Comparison of ENCODE assay signal across 8 mouse cellular contexts in the genomic region with DNA sequence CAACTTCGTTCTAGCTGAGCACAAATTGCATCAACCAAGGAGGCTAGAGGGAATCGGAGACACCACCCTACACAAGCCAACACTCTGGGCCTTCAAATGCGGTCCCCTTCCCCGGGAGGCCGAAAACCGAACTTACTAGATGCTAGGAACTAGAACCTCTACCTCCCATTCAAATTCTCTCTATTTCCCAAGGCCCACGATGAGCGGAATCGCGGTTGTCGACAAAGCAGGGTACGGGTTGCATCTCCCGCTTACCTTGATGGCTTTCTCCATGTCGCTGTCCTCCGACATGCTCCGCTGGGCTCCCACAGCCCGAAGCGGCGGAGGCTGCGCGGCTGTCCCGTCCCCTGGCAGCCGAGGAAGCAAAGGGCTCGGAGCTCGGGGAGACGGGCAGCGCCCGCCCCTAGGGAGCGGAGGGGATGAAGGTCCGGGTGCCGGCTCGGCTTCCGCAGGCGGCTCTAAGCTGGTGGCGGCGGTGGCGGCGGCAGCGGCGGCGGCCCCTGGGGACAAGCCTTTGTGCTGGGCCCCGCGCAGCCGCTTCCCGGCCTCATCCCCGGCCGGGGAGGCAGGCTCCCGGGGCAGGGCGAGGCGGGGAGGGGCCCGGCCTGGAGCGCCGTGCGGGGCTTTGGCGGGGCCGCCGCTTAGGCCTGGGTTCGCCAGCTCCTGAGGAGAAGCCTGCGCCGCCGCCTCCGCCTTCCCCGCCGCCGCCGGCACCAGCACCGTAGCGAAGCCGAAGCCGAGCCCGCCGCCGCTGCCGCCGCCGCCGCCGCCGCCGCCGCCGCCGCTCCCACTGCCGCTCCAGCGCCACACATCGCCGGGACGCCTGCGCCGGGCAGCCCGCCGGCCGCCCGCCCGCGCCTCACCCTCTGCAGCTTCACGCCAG. TPM values are rescaled to one million over a fixed set of nuclear protein-coding genes. Genes with fewer than 3 reads are reported as not detected.
DNase-seq lines count a peak whose midpoint lies in the region; ATAC-seq lines count a peak whose summit lies in the region.

TSS of gene Adam1a (minus strand) at position 573 of the 883 bp plus-strand sequence.
TSS of gene Gm42878 (minus strand) at position 573 of the 883 bp plus-strand sequence.

- peaks cover 11% of the 10 kb centered on the region for H3K4me1 ChIP-seq in brown adipose tissue, adult 24 weeks (ENCODE audit: control insufficient read depth, insufficient read depth, insufficient read length, low read length)
- H3K4me1 ChIP-seq in heart, embryonic 14.5 days (ENCODE audit: control insufficient read depth in 2 of 2, insufficient read depth in 2 of 2, low read length in 2 of 2), result peaks cover 6 to 22% of the 10 kb centered on the region in 2 experiments
- peaks cover 20% of the 10 kb centered on the region for H3K4me1 ChIP-seq in limb, embryonic 13.5 days
- H3K4me1 ChIP-seq in midbrain, embryonic 14.5 days (ENCODE audit: control insufficient read depth, insufficient read depth, low read length), result peaks cover 18% of the 10 kb centered on the region

- H3K36me3 ChIP-seq in heart, embryonic 14.5 days (ENCODE audit: control insufficient read depth, insufficient read depth, low read length), result no peaks in the 10 kb centered on the region
- no peaks in the 10 kb centered on the region for H3K36me3 ChIP-seq in limb, embryonic 13.5 days
- H3K36me3 ChIP-seq in midbrain, embryonic 14.5 days (ENCODE audit: control insufficient read depth, insufficient read depth, low read length), result 0 out of 2 replicates have a peak, but pooled peaks cover 2% of the 10 kb centered on the region

- H3K9ac ChIP-seq in heart, embryonic 14.5 days (ENCODE audit: low read length), result peak within 1 kb of the TSS; percentile 88
- peak within 1 kb of the TSS; percentile 98 for H3K9ac ChIP-seq in limb, embryonic 13.5 days
- peak within 1 kb of the TSS; percentile 96 for H3K9ac ChIP-seq in midbrain, embryonic 14.5 days (replicated peaks; ENCODE audit: low read length)

- peak within 1 kb of the TSS; percentile 90 for H3K27ac ChIP-seq in brown adipose tissue, adult 24 weeks (replicated peaks; ENCODE audit: low read depth, low read length)
- H3K27ac ChIP-seq in heart, embryonic 14.5 days (replicated peaks in 1 of 2; ENCODE audit: control insufficient read depth in 1 of 2, insufficient read depth in 1 of 2, low read depth in 2 of 2, low read length in 2 of 2), result peak within 1 kb of the TSS; percentile 93 to 94
- peak within 1 kb of the TSS; percentile 94 for H3K27ac ChIP-seq in limb, embryonic 13.5 days
- peak within 1 kb of the TSS; percentile 98 for H3K27ac ChIP-seq in midbrain, embryonic 14.5 days (replicated peaks; ENCODE audit: low read depth, low read length)

- no peaks in the 10 kb centered on the region for H3K9me3 ChIP-seq in heart, embryonic 14.5 days (ENCODE audit: control insufficient read depth, low read length)
- no peaks in the 10 kb centered on the region for H3K9me3 ChIP-seq in limb, embryonic 13.5 days
- no peaks in the 10 kb centered on the region for H3K9me3 ChIP-seq in midbrain, embryonic 14.5 days (ENCODE audit: control insufficient read depth, low read length)

- H3K27me3 ChIP-seq in heart, embryonic 14.5 days (ENCODE audit: control insufficient read depth, insufficient read depth, low read length), result no peaks in the 10 kb centered on the region
- no peaks in the 10 kb centered on the region for H3K27me3 ChIP-seq in limb, embryonic 13.5 days
- no peaks in the 10 kb centered on the region for H3K27me3 ChIP-seq in midbrain, embryonic 14.5 days (ENCODE audit: control insufficient read depth, insufficient read depth, low read length)

- H3K4me2 ChIP-seq in heart, embryonic 14.5 days (ENCODE audit: low read length), result peak within 1 kb of the TSS; percentile 92
- H3K4me2 ChIP-seq in limb, embryonic 13.5 days (replicated peaks), result peak within 1 kb of the TSS; percentile 87
- H3K4me2 ChIP-seq in midbrain, embryonic 14.5 days (ENCODE audit: low read length), result peak within 1 kb of the TSS; percentile 92

- peak within 1 kb of the TSS; percentile 88 for H3K4me3 ChIP-seq in brown adipose tissue, adult 24 weeks (ENCODE audit: insufficient read depth, low read depth, low read length)
- peak within 1 kb of the TSS; percentile 66 to 78 for H3K4me3 ChIP-seq in heart, embryonic 14.5 days (ENCODE audit: control insufficient read depth in 1 of 2, insufficient read depth in 1 of 2, low read depth in 1 of 2, low read length in 2 of 2)
- peak within 1 kb of the TSS; percentile 85 for H3K4me3 ChIP-seq in limb, embryonic 13.5 days
- peak within 1 kb of the TSS; percentile 100 for H3K4me3 ChIP-seq in midbrain, embryonic 14.5 days (replicated peaks; ENCODE audit: low read depth, low read length)

- ATAC-seq in heart, embryonic 14.5 days (ENCODE audit: insufficient number of reproducible peaks, insufficient read depth, low FRiP score, low read depth), result peak; percentile 73
- ATAC-seq in limb, embryonic 13.5 days (ENCODE audit: low FRiP score, low read depth), result peak; percentile 70
- ATAC-seq in midbrain, embryonic 14.5 days (ENCODE audit: low FRiP score, low TSS enrichment), result peak; percentile 62

- peak; percentile 25 for DNase-seq in cerebellum, adult 9-10 months
- DNase-seq in cerebellum, adult 8-10 months, result no peak
- DNase-seq in A20 (ENCODE audit: low read depth, low spot score), result peak; percentile 66
- DNase-seq in midbrain, embryonic 14.5 days, result peak; percentile 67
- DNase-seq in thymus, postnatal 10 days (ENCODE audit: low spot score in 2 of 2), result peak; percentile 41 to 48

- 1% methylated on average over 51 of the region's 97 CpGs for whole genome bisulfite sequencing in heart, embryonic 14.5 days
- WGBS in limb, embryonic 13.5 days, result 1% methylated on average over 81 of the region's 97 CpGs
- WGBS in midbrain, embryonic 14.5 days, result 1% methylated on average over 73 of the region's 97 CpGs

RNA-seq across cellular contexts. Expression of gene Adam1a, which starts in this region (rescaled TPM):
- polyA plus RNA-seq in brown adipose tissue, adult 24 weeks (2012; ENCODE audit: insufficient read depth, insufficient read length, missing spikeins), result 0.52 and 0.71 TPM in 2 replicates
- polyA plus RNA-seq in heart, embryonic 14.5 days (2014; fragmentation: Nextera tagmentation; extraction: Ambion mirVana), result 1.1 and 1.5 TPM in 2 replicates
- polyA plus RNA-seq in limb, embryonic 13.5 days (2015; fragmentation: Nextera tagmentation; extraction: Ambion mirVana), result 2.1 TPM in 2 replicates
- polyA plus RNA-seq in midbrain, embryonic 14.5 days (2014; fragmentation: Nextera tagmentation; extraction: Ambion mirVana), result 6.8 and 6.9 TPM in 2 replicates

RNA-seq across cellular contexts. Expression of gene Gm42878, which starts in this region (rescaled TPM):
- polyA plus RNA-seq in brown adipose tissue, adult 24 weeks (2012; ENCODE audit: insufficient read depth, insufficient read length, missing spikeins), result not detected in 2 replicates
- polyA plus RNA-seq in heart, embryonic 14.5 days (2014; fragmentation: Nextera tagmentation; extraction: Ambion mirVana), result 0.26 TPM in 1 of 2 replicates, not detected in the other
- not detected in 2 replicates for polyA plus RNA-seq in limb, embryonic 13.5 days (2015; fragmentation: Nextera tagmentation; extraction: Ambion mirVana)
- polyA plus RNA-seq in midbrain, embryonic 14.5 days (2014; fragmentation: Nextera tagmentation; extraction: Ambion mirVana), result not detected in 2 replicates
